Mouse (Mus musculus) fibroblast of lung, adult 2 months (primary cell): Measurements from ENCODE around the gene Ackr4.

Source experiments
- DNase-seq: peaks from one replicate; pipeline ENCODE4 v3.0.0-alpha.2; 2011; ENCODE audit warnings: low read depth

Ackr4 gene

GRCm38 (mm10) chr9:104126833-104127232, at the start of gene Ackr4:
TSS of gene Ackr4 (minus strand) at chr9:104126933.
- no peak for DNase-seq

- no peak for DNase-seq
Observed at GRCm38 (mm10) chr9:104172342-104172741, 45.6 kb upstream of the Ackr4 start.

- no peak for DNase-seq
Observed at GRCm38 (mm10) chr9:104171651-104172050, 44.9 kb upstream of the Ackr4 start.

- DNase-seq, result no peak
Observed at GRCm38 (mm10) chr9:104169986-104170385, 43.3 kb upstream of the Ackr4 start.

- DNase-seq, result no peak
Observed at GRCm38 (mm10) chr9:104165926-104166325, 39.2 kb upstream of the Ackr4 start.

- DNase-seq, result no peak
Observed at GRCm38 (mm10) chr9:104164194-104164593, 37.5 kb upstream of the Ackr4 start.

GRCm38 (mm10) chr9:104161117-104161516, 34.4 kb upstream of the Ackr4 start:
- no peak for DNase-seq

- DNase-seq, result no peak
Observed at GRCm38 (mm10) chr9:104157291-104157690, 30.6 kb upstream of the Ackr4 start.

- no peak for DNase-seq
Observed at GRCm38 (mm10) chr9:104156506-104156905, 29.8 kb upstream of the Ackr4 start.

GRCm38 (mm10) chr9:104155100-104155715, 28.5 kb upstream of the Ackr4 start:
- no peak for DNase-seq

- DNase-seq, result no peak
Observed at GRCm38 (mm10) chr9:104152121-104152520, 25.4 kb upstream of the Ackr4 start.

- peak; percentile 16 for DNase-seq
Observed at GRCm38 (mm10) chr9:104148969-104149368, 22.2 kb upstream of the Ackr4 start.

- DNase-seq, result no peak
Observed at GRCm38 (mm10) chr9:104146683-104147082, 19.9 kb upstream of the Ackr4 start.

GRCm38 (mm10) chr9:104144314-104144996, 17.7 kb upstream of the Ackr4 start:
- no peak for DNase-seq

GRCm38 (mm10) chr9:104142805-104143204, 16.1 kb upstream of the Ackr4 start:
- no peak for DNase-seq

GRCm38 (mm10) chr9:104140351-104140750, 13.6 kb upstream of the Ackr4 start:
- DNase-seq, result no peak

GRCm38 (mm10) chr9:104130141-104130755, 3.5 kb upstream of the Ackr4 start:
- no peak for DNase-seq

- DNase-seq, result no peak
Observed at GRCm38 (mm10) chr9:104128110-104128509, 1.4 kb upstream of the Ackr4 start.

- DNase-seq, result no peak
Observed at GRCm38 (mm10) chr9:104123622-104124021, 3.1 kb downstream of the Ackr4 start.

GRCm38 (mm10) chr9:104123101-104123500, 3.6 kb downstream of the Ackr4 start:
- no peak for DNase-seq

- DNase-seq, result no peak
Observed at GRCm38 (mm10) chr9:104109151-104109550, 17.6 kb downstream of the Ackr4 start.

- no peak for DNase-seq
Observed at GRCm38 (mm10) chr9:104108571-104109143, 18.1 kb downstream of the Ackr4 start.

- DNase-seq, result no peak
Observed at GRCm38 (mm10) chr9:104107482-104107881, 19.3 kb downstream of the Ackr4 start.
